Mouse (Mus musculus): ENCODE results near the gene Pdzd9. TPM values are rescaled to one million over a fixed set of nuclear protein-coding genes. Genes with fewer than 3 reads are reported as not detected.

Gene Pdzd9
- polyA plus RNA-seq, 1 experiment from 2014 or later: 0.41 TPM

DNA sequence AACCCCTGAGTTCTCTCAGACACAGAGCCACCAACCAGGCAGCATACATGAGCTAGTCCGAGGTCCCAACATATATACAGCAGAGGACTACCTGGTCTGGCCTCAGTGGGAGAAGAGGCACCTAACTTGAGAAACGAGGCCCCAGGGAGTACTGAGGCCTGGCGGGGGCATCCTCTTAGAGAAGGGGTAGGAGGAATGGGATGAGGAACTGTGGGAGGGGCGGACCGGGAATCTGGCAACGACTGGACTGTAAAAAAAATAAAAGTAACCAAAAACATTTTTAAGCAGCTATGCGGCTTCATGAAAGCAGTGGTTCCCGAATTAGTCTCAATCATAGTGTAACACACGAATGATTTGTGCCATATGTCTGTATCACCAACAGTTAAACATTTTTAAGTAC is 35.8 kb downstream of the Pdzd9 start:
- DNase-seq (ENCODE audit: low spot score): peak; percentile 20

DNA sequence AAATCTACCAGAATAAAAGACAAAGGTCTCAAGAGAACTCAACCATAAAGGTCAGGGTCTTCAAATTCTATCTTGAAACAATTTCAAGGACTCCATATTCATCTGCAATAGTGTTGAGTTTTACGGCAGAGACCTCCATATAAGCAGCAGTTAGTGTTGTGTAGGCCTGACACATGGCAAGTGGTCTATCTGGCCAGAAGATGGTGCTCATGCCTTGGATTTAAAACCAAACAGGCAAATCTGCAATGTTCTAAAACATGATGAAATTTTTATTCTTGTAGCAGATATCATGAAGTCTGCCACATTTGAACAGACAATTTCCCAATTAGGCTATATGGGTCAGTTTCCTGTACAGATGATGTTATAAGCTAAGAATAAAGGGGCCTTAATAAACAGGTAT is 37.6 kb downstream of the Pdzd9 start:
- 81% methylated on average over 1 of the region's 1 CpGs for WGBS
- H3K27ac ChIP-seq (replicated peaks): no peak overlapping the region
- H3K4me3 ChIP-seq: no peak overlapping the region
- H3K27me3 ChIP-seq (ENCODE audit: low read depth, poor library complexity, severe bottlenecking): no peaks in the 10 kb centered on the region
- no peak for DNase-seq (ENCODE audit: low spot score)
- no peaks in the 10 kb centered on the region for H3K9me3 ChIP-seq (replicated peaks)
- peaks cover 1% of the 10 kb centered on the region for H3K36me3 ChIP-seq
- H3K4me1 ChIP-seq: peaks cover 19% of the 10 kb centered on the region

More for the DNA sequence above, 35.8 kb downstream of the Pdzd9 start:
- no peaks in the 10 kb centered on the region for H3K27me3 ChIP-seq (ENCODE audit: low read depth, poor library complexity, severe bottlenecking)
- H3K4me3 ChIP-seq: peak overlapping the region; percentile 82
- no peaks in the 10 kb centered on the region for H3K9me3 ChIP-seq (replicated peaks)
- H3K27ac ChIP-seq (replicated peaks): peak overlapping the region; percentile 93
- H3K36me3 ChIP-seq: peaks cover 19% of the 10 kb centered on the region
- WGBS: 10% methylated on average over 9 of the region's 9 CpGs
- H3K4me1 ChIP-seq: peaks cover 19% of the 10 kb centered on the region

DNA sequence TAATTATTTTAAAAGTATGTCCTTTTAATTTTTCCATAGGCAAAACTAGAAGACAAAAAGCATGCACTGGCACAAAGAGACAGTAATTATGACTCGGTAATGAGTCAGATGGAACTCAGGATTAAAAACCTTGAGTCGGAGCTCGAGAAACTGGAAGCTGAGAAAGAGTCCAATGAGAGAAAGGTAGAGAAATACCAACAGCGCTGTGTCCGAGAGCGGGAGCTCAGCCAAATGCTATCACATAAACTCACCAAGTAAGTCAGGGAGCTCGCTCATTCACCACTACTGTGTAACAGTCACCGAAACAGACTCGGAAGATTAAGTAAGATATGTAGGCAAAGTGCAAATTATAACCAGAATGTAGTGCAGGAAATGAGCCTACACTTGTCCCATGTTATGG is 49.3 kb downstream of the Pdzd9 start:
- DNase-seq (ENCODE audit: low spot score): no peak
- Histone ChIP-seq H3K9me3 (replicated peaks) (no peaks in the 10 kb centered on the region), H3K27ac (replicated peaks) (no peak overlapping the region), H3K4me1 (no peaks in the 10 kb centered on the region), H3K27me3 (ENCODE audit: low read depth, poor library complexity, severe bottlenecking) (no peaks in the 10 kb centered on the region), H3K36me3 (no peaks in the 10 kb centered on the region), H3K4me3 (no peak overlapping the region)
- 94% methylated on average over 9 of the region's 9 CpGs for WGBS

DNA sequence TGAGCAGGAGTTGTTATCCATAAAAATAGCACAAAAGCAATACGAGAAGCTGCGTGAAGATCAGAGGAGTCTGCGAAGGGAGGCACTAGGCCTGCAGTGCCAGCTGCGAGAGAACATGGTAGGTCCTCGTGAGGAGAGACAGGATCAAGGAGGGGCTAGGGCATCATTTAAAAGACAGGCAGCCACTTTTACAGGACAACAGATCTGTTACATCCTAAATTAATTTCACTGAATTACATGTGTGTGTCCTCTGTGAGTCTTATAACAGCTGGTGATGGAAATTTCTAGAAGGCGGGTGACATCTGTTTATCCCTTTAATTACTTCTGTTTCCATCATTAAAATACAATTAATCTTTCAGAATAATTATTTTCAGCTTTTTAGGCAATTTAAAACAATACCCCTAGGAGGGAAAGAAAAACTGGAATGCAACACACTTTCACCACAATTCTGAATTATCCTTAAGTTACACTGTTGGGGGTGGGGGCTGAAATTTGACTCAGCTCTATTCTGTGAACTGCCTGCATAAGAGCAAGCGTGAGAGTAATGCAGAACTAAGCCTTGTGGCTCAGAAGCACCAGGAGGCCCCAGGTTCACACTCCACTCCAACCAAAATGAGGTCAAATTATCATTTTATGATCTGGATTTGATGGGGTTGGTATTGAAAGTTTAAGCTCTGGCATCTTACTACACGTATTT is 49.9 kb downstream of the Pdzd9 start:
- H3K9me3 ChIP-seq (replicated peaks): no peaks in the 10 kb centered on the region
- DNase-seq (ENCODE audit: low spot score): no peak
- no peak overlapping the region for H3K27ac ChIP-seq (replicated peaks)
- 86% methylated on average over 8 of the region's 8 CpGs for whole genome bisulfite sequencing
- H3K36me3 ChIP-seq: no peaks in the 10 kb centered on the region
- no peak overlapping the region for H3K4me3 ChIP-seq
- H3K27me3 ChIP-seq (ENCODE audit: low read depth, poor library complexity, severe bottlenecking): no peaks in the 10 kb centered on the region
- H3K4me1 ChIP-seq: no peaks in the 10 kb centered on the region

Other genes with a start within 250 kb of the Pdzd9 start
- gene Uqcrc2, start 35.2 kb downstream of the Pdzd9 start, polyA plus RNA-seq (2016; fragmentation: Nextera tagmentation; extraction: Ambion mirVana): 180 and 188 TPM in 2 replicates
- 11.9 and 13.0 TPM in 2 replicates for gene Mosmo, start 7.3 kb upstream of the Pdzd9 start, polyA plus RNA-seq (2016; fragmentation: Nextera tagmentation; extraction: Ambion mirVana)
- gene Vwa3a, start 69.0 kb upstream of the Pdzd9 start, polyA plus RNA-seq (2016; fragmentation: Nextera tagmentation; extraction: Ambion mirVana): 0.07 and 0.12 TPM in 2 replicates
- not detected in 2 replicates for gene Gm5737, start 142.0 kb upstream of the Pdzd9 start, polyA plus RNA-seq (2016; fragmentation: Nextera tagmentation; extraction: Ambion mirVana)
- gene Eef2k, start 172.5 kb upstream of the Pdzd9 start, polyA plus RNA-seq (2016; fragmentation: Nextera tagmentation; extraction: Ambion mirVana): 24.0 and 26.1 TPM in 2 replicates
- gene Polr3e, start 247.4 kb upstream of the Pdzd9 start, polyA plus RNA-seq (2016; fragmentation: Nextera tagmentation; extraction: Ambion mirVana): 38.2 and 41.0 TPM in 2 replicates